Mouse (Mus musculus): Measurements from ENCODE around the gene Castor1. TPM values are rescaled to one million over a fixed set of nuclear protein-coding genes. Genes with fewer than 3 reads are reported as not detected.
A peak's percentile ranks its signal among the peaks of the same experiment; 100 is the strongest.

Gene Castor1
- total and polyA plus RNA-seq, 2 experiments from 2014 or later = 4.9 to 9.7 TPM

DNA sequence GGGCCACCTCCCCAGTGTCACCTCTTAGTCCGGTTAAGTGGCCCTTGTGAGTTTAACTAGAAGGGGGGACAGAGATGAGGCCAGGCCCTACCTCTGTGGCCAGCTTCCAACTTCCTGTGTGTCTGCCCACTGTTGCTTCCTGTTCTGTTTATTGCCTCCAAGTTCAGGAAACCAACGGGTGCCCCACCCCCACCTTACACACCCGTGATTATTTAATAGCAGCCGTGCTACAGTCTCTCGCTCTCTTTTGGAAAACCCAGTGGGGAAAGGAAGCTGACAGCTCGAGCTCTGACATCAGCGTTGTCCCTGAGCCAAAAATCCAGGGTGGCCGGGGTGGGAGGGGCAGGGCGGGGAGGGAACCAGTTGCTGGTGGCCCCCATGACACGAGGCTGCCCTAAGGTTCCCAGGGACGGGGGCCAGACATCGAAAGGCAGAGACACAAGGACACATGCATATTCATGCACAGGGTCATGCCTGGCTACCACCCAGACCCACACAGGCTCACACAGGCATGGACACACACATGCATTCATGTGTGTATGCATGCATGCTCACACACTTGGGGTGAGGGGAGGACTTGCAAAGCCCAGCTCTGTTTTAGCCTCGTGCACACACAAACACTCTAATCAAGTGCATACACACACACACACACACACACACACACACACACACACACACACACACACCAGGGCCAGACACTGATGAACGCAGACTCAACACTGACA, 42.6 kb downstream of the Castor1 start:
- H3K4me2 ChIP-seq (ENCODE audit: low read depth, low read length, poor library complexity, severe bottlenecking) = no peak overlapping the region; the same call in 1 of the 2 replicates
- DNase-seq (ENCODE audit: low spot score) = peak; percentile 17
- TF ChIP-seq CTCF (IDR thresholded peaks at IDR 0.05) = no peak
- peaks cover 19% of the 10 kb centered on the region for H3K27me3 ChIP-seq (ENCODE audit: insufficient read depth, low read length)
- H3K4me1 ChIP-seq (ENCODE audit: insufficient read depth, low read length) = 0 out of 2 replicates have a peak, but pooled peaks cover 5% of the 10 kb centered on the region
- WGBS = 37% methylated on average over 14 of the region's 14 CpGs
- ATAC-seq (ENCODE audit: low FRiP score) = peak; percentile 5; the same call in 1 of the 2 replicates
- no peak overlapping the region for H3K9ac ChIP-seq (replicated peaks; ENCODE audit: low read length, poor library complexity, severe bottlenecking)
- no peaks in the 10 kb centered on the region for H3K9me3 ChIP-seq (ENCODE audit: low read length)
- H3K36me3 ChIP-seq (ENCODE audit: insufficient read depth, low read length) = no peaks in the 10 kb centered on the region
- H3K27ac ChIP-seq (ENCODE audit: low read depth, low read length) = no peak overlapping the region
- H3K4me3 ChIP-seq (ENCODE audit: low read depth, low read length) = no peak overlapping the region

DNA sequence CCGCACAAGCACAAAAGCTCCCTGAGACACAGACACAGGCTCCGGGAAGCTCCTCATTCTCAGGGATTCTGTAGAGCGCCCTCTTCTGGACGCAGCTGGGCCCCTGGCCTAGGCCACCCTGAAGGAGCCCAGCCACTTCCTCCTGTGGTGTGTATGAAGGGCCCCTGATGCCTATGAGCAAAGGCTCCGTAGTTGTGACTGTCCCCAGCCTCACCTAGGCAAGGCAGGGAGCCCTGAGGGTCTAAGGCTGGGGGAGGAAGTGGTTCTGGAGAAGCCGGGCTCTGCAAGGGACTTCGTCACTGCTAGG, 43.1 kb downstream of the Castor1 start:
- Histone ChIP-seq H3K4me2 (ENCODE audit: low read depth, low read length, poor library complexity, severe bottlenecking) (no peak overlapping the region), H3K27ac (ENCODE audit: low read depth, low read length) (no peak overlapping the region), H3K9ac (replicated peaks; ENCODE audit: low read length, poor library complexity, severe bottlenecking) (no peak overlapping the region), H3K4me3 (ENCODE audit: low read depth, low read length) (no peak overlapping the region), H3K9me3 (ENCODE audit: low read length) (no peaks in the 10 kb centered on the region), H3K36me3 (ENCODE audit: insufficient read depth, low read length) (no peaks in the 10 kb centered on the region), H3K27me3 (ENCODE audit: insufficient read depth, low read length) (peaks cover 24% of the 10 kb centered on the region), H3K4me1 (ENCODE audit: insufficient read depth, low read length) (0 out of 2 replicates have a peak, but pooled peaks cover 5% of the 10 kb centered on the region)
- TF ChIP-seq CTCF (IDR thresholded peaks at IDR 0.05) = peak; percentile 54
- WGBS = 48% methylated on average over 7 of the region's 7 CpGs
- ATAC-seq (ENCODE audit: low FRiP score) (0 out of 2 replicates have a peak, but pooled peaks have one; percentile 4), DNase-seq (ENCODE audit: low spot score) (peak; percentile 54)

DNA sequence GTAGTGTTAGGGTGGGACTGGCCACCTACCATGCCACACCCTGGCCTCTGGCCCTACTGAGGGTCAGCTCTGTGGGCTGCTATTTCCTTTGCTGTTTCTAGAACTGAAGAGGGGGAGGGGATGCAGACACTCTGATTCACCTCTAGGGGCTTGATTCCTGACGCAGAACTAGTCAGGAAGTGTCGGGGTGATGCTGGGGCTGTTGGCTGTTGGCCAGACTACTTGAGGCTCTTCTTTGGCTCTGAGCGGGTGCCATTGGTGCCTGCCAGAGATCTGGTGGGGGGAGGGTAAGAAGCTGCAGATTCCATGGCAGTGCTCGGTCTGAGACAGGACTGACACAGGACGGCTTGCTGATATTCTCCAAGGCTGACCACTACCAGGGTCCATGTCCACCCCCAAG, 43.9 kb downstream of the Castor1 start:
- H3K36me3 ChIP-seq (ENCODE audit: insufficient read depth, low read length) = no peaks in the 10 kb centered on the region
- ATAC-seq (ENCODE audit: low FRiP score) (0 out of 2 replicates have a peak, but pooled peaks have one; percentile 8), DNase-seq (ENCODE audit: low spot score) (peak; percentile 86)
- H3K27me3 ChIP-seq (ENCODE audit: insufficient read depth, low read length) = peaks cover 30% of the 10 kb centered on the region
- H3K4me3 ChIP-seq (ENCODE audit: low read depth, low read length) = no peak overlapping the region
- H3K9ac ChIP-seq (replicated peaks; ENCODE audit: low read length, poor library complexity, severe bottlenecking) = no peak overlapping the region
- no peak overlapping the region for H3K4me2 ChIP-seq (ENCODE audit: low read depth, low read length, poor library complexity, severe bottlenecking)
- 0 out of 2 replicates have a peak, but pooled peaks cover 5% of the 10 kb centered on the region for H3K4me1 ChIP-seq (ENCODE audit: insufficient read depth, low read length)
- H3K27ac ChIP-seq (ENCODE audit: low read depth, low read length) = no peak overlapping the region
- TF ChIP-seq CTCF (IDR thresholded peaks at IDR 0.05) = peak; percentile 65
- 34% methylated on average over 5 of the region's 5 CpGs for WGBS
- H3K9me3 ChIP-seq (ENCODE audit: low read length) = no peaks in the 10 kb centered on the region

DNA sequence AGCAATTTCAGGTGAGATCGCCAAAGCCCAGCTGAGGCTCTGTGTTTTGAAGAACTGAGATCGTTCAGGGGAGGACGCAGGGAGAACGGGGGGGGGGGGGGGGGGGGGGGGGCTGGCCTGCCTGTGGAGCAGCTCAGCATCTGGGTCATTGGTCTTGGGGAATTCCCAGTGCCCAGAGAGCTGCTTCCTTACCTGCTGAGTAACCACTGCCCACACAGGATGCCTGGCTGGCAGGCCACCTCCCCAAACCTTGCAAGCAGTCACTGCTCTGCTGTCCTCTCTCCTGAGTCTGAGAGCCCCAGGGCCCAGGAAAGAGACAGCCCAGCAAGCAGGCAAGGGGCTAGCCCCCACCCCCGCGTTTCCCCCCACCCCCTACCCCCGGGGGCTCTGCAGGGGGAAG, 44.8 kb downstream of the Castor1 start:
- TF ChIP-seq CTCF (IDR thresholded peaks at IDR 0.05) = no peak
- no peak overlapping the region for H3K9ac ChIP-seq (replicated peaks; ENCODE audit: low read length, poor library complexity, severe bottlenecking)
- no peaks in the 10 kb centered on the region for H3K36me3 ChIP-seq (ENCODE audit: insufficient read depth, low read length)
- 0 out of 2 replicates have a peak, but pooled peaks cover 5% of the 10 kb centered on the region for H3K4me1 ChIP-seq (ENCODE audit: insufficient read depth, low read length)
- no peak overlapping the region for H3K4me3 ChIP-seq (ENCODE audit: low read depth, low read length)
- no peak overlapping the region for H3K27ac ChIP-seq (ENCODE audit: low read depth, low read length)
- 20% methylated on average over 5 of the region's 7 CpGs for WGBS
- H3K9me3 ChIP-seq (ENCODE audit: low read length) = no peaks in the 10 kb centered on the region
- H3K27me3 ChIP-seq (ENCODE audit: insufficient read depth, low read length) = peaks cover 36% of the 10 kb centered on the region
- no peak for ATAC-seq (ENCODE audit: low FRiP score)
- no peak overlapping the region for H3K4me2 ChIP-seq (ENCODE audit: low read depth, low read length, poor library complexity, severe bottlenecking)
- DNase-seq (ENCODE audit: low spot score) = no peak

DNA sequence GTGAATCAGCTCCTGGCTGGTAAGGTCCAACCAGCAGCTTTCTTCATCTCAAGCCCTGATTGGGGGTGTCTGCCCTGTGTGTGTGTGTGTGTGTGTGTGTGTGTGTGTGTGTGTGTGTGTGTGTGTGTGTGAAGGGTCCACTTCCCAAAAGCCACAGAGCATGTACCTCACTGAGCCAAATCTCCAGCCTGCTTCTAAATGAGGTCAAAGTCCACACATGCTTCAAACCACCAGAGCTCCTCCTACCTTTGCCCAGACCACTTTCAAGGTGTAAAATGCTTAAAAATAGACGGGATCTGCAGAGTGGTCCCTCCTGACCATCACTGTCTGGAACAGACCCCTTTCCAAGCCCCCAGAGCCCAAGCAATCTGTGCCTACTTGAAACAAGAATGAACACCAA, 45.3 kb downstream of the Castor1 start:
- Histone ChIP-seq H3K9ac (replicated peaks; ENCODE audit: low read length, poor library complexity, severe bottlenecking) (no peak overlapping the region), H3K27me3 (ENCODE audit: insufficient read depth, low read length) (peaks cover 40% of the 10 kb centered on the region), H3K4me1 (ENCODE audit: insufficient read depth, low read length) (0 out of 2 replicates have a peak, but pooled peaks cover 5% of the 10 kb centered on the region), H3K9me3 (ENCODE audit: low read length) (no peaks in the 10 kb centered on the region), H3K4me3 (ENCODE audit: low read depth, low read length) (no peak overlapping the region), H3K36me3 (ENCODE audit: insufficient read depth, low read length) (no peaks in the 10 kb centered on the region), H3K4me2 (ENCODE audit: low read depth, low read length, poor library complexity, severe bottlenecking) (no peak overlapping the region), H3K27ac (ENCODE audit: low read depth, low read length) (no peak overlapping the region)
- WGBS = 33% methylated on average over 1 of the region's 1 CpGs
- DNase-seq (ENCODE audit: low spot score) (no peak), ATAC-seq (ENCODE audit: low FRiP score) (no peak)
- no peak for TF ChIP-seq CTCF (IDR thresholded peaks at IDR 0.05)

DNA sequence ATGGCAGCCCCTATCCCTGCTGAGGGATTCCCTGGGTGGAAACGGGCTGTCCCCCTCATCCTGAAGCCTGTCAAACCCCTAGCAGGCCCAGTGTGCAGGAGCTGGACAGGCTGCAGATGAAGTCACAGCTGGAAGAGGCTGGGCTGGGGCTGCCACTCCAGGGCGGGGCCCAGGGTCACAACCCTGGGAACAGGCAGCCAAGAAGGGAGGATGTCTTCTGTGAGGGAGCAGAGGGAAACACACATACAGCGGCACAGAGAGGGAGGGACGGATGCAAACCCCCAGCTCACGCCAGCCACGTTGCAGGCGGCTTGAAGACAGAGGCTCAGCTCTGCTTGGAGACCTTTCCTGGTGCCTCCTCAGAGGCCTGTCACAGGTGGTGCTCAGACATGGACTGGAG, 46.0 kb downstream of the Castor1 start:
- no peak overlapping the region for H3K27ac ChIP-seq (ENCODE audit: low read depth, low read length)
- DNase-seq (ENCODE audit: low spot score) (no peak), ATAC-seq (ENCODE audit: low FRiP score) (no peak)
- peaks cover 44% of the 10 kb centered on the region for H3K27me3 ChIP-seq (ENCODE audit: insufficient read depth, low read length)
- H3K9ac ChIP-seq (replicated peaks; ENCODE audit: low read length, poor library complexity, severe bottlenecking) = no peak overlapping the region
- no peaks in the 10 kb centered on the region for H3K9me3 ChIP-seq (ENCODE audit: low read length)
- no peak overlapping the region for H3K4me2 ChIP-seq (ENCODE audit: low read depth, low read length, poor library complexity, severe bottlenecking)
- H3K36me3 ChIP-seq (ENCODE audit: insufficient read depth, low read length) = no peaks in the 10 kb centered on the region
- H3K4me3 ChIP-seq (ENCODE audit: low read depth, low read length) = no peak overlapping the region
- H3K4me1 ChIP-seq (ENCODE audit: insufficient read depth, low read length) = 0 out of 2 replicates have a peak, but pooled peaks cover 5% of the 10 kb centered on the region
- TF ChIP-seq CTCF (IDR thresholded peaks at IDR 0.05) = no peak
- 75% methylated on average over 7 of the region's 7 CpGs for WGBS

Measured in midbrain, postnatal 0 days (tissue).